Mouse (Mus musculus): ENCODE data around the gene Tnfrsf23.

GRCm38 (mm10) chr7:143626178-143626577, 59.5 kb downstream of the Tnfrsf23 start:
- TF ChIP-seq CTCF (IDR thresholded peaks at IDR 0.05; ENCODE audit: borderline replicate concordance, extremely low read depth, insufficient read depth, insufficient read length) (no peak), POLR2A (IDR thresholded peaks at IDR 0.05; ENCODE audit: borderline replicate concordance, extremely low read depth, insufficient read depth, insufficient read length, poor library complexity, severe bottlenecking) (no peak)
